Mouse (Mus musculus): ENCODE data around the gene Tmprss11a. TPM values are rescaled to one million over a fixed set of nuclear protein-coding genes. Genes with fewer than 3 reads are reported as not detected.

The Tmprss11a gene
- polyA plus RNA-seq, 1 experiment from 2014 or later: 2.2 TPM

DNA sequence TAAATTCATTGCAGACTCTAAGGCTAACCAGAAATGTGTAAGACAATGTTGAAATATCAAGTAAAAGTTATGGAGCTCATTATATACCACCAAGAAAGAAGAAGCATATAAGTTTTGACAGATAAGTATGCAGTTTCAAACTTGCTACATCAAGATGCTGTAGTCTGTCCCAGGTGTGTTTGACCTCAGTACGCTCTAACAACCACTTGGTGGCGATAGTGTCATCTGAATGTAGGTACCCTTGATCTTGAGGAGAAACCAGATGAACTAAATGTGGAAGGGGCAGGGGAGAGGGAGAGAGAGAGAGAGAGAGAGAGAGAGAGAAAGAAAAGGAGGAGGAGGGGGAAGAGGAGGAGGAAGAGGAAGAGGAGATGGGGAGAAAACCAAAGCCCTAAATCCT, 36.1 kb downstream of the Tmprss11a start:
- peak; percentile 64; the same call in 1 of the 2 replicates for ATAC-seq (ENCODE audit: low read depth)
- H3K4me1 ChIP-seq (ENCODE audit: control insufficient read depth, insufficient read depth, low read length): no peaks in the 10 kb centered on the region

DNA sequence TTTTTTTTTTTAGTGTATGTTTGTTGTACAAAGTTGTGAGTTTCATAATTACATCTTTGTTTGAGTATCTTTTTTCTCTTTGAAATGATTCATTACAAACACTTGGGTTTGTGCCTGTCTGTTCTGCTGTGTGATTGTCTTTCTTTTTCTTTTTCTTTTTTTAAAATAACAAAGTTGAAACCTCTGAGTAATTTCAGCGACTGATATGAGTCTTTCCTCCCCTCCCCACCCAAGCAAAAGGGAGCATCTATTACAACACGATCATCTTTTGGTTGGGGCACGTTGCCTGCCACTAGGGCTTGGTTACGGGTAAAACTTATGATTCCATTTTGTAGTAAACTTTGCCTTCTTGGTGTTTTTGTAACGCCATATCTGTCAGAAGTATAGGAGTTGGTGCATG, 37.7 kb downstream of the Tmprss11a start:
- Histone ChIP-seq H3K9ac (ENCODE audit: low read depth, low read length) (no peak overlapping the region), H3K9me3 (ENCODE audit: control insufficient read depth, low read length) (no peaks in the 10 kb centered on the region), H3K4me1 (ENCODE audit: control insufficient read depth, insufficient read depth, low read length) (no peaks in the 10 kb centered on the region), H3K27me3 (replicated peaks; ENCODE audit: control insufficient read depth, insufficient read depth, low read length) (no peaks in the 10 kb centered on the region), H3K27ac (replicated peaks; ENCODE audit: low read depth, low read length) (no peak overlapping the region), H3K36me3 (ENCODE audit: control insufficient read depth, insufficient read depth, low read length) (no peaks in the 10 kb centered on the region), H3K4me3 (ENCODE audit: low read depth, low read length) (no peak overlapping the region), H3K4me2 (ENCODE audit: low read depth, low read length) (no peak overlapping the region)
- ATAC-seq (ENCODE audit: low read depth): no peak
- DNase-seq (ENCODE audit: low spot score): no peak
- 59% methylated on average over 5 of the region's 5 CpGs for WGBS

More for the DNA sequence above, 36.1 kb downstream of the Tmprss11a start:
- no peak overlapping the region for H3K9ac ChIP-seq (ENCODE audit: low read depth, low read length)
- H3K27ac ChIP-seq (replicated peaks; ENCODE audit: low read depth, low read length): no peak overlapping the region
- H3K27me3 ChIP-seq (replicated peaks; ENCODE audit: control insufficient read depth, insufficient read depth, low read length): no peaks in the 10 kb centered on the region
- H3K4me2 ChIP-seq (ENCODE audit: low read depth, low read length): no peak overlapping the region
- peak; percentile 73 for DNase-seq (ENCODE audit: low spot score)
- H3K36me3 ChIP-seq (ENCODE audit: control insufficient read depth, insufficient read depth, low read length): no peaks in the 10 kb centered on the region
- H3K9me3 ChIP-seq (ENCODE audit: control insufficient read depth, low read length): no peaks in the 10 kb centered on the region
- no peak overlapping the region for H3K4me3 ChIP-seq (ENCODE audit: low read depth, low read length)
- WGBS: 1% methylated on average over 2 of the region's 2 CpGs

DNA sequence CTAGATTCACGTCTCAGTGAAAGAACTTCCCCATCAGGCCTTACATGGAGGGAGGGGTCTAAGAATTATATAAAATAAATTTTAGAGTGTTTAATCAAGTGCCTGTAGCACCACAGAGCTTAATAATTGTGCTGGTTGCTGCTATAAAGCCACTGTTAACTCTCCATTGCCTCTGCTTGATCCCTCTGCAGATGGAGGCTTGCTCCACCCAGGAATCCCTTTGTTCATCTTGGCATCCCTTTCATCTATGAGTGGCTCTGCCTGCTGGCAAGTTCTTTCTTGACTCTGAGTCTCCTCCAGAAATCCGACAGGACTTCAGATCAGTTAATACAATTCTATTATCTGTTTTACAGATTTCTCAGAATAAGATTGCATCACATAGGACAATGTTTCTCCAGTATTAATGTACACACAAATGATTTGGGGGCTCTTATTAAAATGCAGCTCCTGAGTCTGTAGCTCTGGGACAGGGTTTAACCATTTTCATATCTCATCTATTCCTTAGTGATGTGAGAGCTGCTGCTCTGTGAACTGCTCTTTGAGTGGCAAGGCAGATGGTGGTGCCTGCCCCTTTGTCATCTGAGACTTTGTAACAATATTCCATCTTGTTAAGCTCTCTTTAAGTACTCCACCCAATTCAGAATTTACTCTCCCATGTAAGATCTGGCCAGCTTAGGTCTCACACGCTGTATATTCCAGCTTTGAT, 47.3 kb downstream of the Tmprss11a start:
- Histone ChIP-seq H3K9ac (ENCODE audit: low read depth, low read length) (no peak overlapping the region), H3K9me3 (ENCODE audit: control insufficient read depth, low read length) (no peaks in the 10 kb centered on the region), H3K4me2 (ENCODE audit: low read depth, low read length) (no peak overlapping the region), H3K27me3 (replicated peaks; ENCODE audit: control insufficient read depth, insufficient read depth, low read length) (no peaks in the 10 kb centered on the region), H3K4me3 (ENCODE audit: low read depth, low read length) (no peak overlapping the region), H3K27ac (replicated peaks; ENCODE audit: low read depth, low read length) (no peak overlapping the region), H3K36me3 (ENCODE audit: control insufficient read depth, insufficient read depth, low read length) (no peaks in the 10 kb centered on the region), H3K4me1 (ENCODE audit: control insufficient read depth, insufficient read depth, low read length) (no peaks in the 10 kb centered on the region)
- WGBS: 37% methylated on average over 3 of the region's 3 CpGs
- ATAC-seq (ENCODE audit: low read depth): peak; percentile 60
- DNase-seq (ENCODE audit: low spot score): peak; percentile 47

DNA sequence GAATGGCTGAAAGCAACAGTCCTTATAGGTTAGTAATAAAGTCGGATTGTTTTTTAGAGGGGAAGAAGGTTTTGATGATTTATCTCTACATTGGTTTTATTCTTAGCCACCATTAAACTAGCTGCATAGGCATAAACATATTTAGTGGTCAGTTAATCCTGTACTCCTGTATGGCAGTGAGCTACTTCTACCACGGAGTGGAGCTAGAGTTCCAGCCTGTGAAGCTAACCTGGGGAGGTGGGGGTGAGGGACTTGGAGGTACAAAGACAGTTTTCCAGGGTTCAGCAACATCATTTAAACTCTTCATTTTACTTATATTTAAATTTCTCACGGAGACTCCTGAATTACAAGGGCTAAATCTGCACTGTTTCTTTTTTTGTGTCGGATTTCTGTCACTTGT, 49.3 kb downstream of the Tmprss11a start:
- WGBS: 20% methylated on average over 4 of the region's 4 CpGs
- Histone ChIP-seq H3K9ac (ENCODE audit: low read depth, low read length) (no peak overlapping the region), H3K9me3 (ENCODE audit: control insufficient read depth, low read length) (no peaks in the 10 kb centered on the region), H3K27ac (replicated peaks; ENCODE audit: low read depth, low read length) (no peak overlapping the region), H3K27me3 (replicated peaks; ENCODE audit: control insufficient read depth, insufficient read depth, low read length) (no peaks in the 10 kb centered on the region), H3K4me1 (ENCODE audit: control insufficient read depth, insufficient read depth, low read length) (no peaks in the 10 kb centered on the region), H3K4me3 (ENCODE audit: low read depth, low read length) (no peak overlapping the region), H3K36me3 (ENCODE audit: control insufficient read depth, insufficient read depth, low read length) (no peaks in the 10 kb centered on the region), H3K4me2 (ENCODE audit: low read depth, low read length) (no peak overlapping the region)
- DNase-seq (ENCODE audit: low spot score): peak; percentile 27
- no peak for ATAC-seq (ENCODE audit: low read depth)

DNA sequence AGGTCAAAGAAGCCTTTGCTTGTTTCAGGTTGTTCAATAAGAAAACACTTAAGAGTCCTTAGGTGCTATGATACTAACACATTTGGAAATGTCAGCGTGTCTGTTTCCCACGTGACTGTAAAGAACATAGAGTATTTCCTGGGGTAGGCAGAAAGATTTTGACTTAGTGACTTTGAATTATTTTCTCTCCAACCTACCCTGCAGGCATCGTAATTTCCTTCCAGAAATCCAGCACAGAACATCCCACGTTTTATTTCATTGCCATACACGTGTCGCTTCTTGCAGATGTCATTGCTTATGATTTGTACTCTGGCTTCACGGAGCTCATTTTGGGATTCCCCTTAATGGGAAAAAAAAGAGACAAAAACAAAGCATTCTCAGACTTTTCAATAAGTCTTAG, 54.5 kb downstream of the Tmprss11a start:
- ATAC-seq (ENCODE audit: low read depth) (no peak), DNase-seq (ENCODE audit: low spot score) (peak; percentile 5)
- 70% methylated on average over 7 of the region's 7 CpGs for WGBS
- no peak overlapping the region for H3K4me3 ChIP-seq (ENCODE audit: low read depth, low read length)
- no peak overlapping the region for H3K27ac ChIP-seq (replicated peaks; ENCODE audit: low read depth, low read length)
- H3K36me3 ChIP-seq (ENCODE audit: control insufficient read depth, insufficient read depth, low read length): no peaks in the 10 kb centered on the region
- no peaks in the 10 kb centered on the region for H3K4me1 ChIP-seq (ENCODE audit: control insufficient read depth, insufficient read depth, low read length)
- no peaks in the 10 kb centered on the region for H3K27me3 ChIP-seq (replicated peaks; ENCODE audit: control insufficient read depth, insufficient read depth, low read length)
- no peaks in the 10 kb centered on the region for H3K9me3 ChIP-seq (ENCODE audit: control insufficient read depth, low read length)
- no peak overlapping the region for H3K9ac ChIP-seq (ENCODE audit: low read depth, low read length)
- no peak overlapping the region for H3K4me2 ChIP-seq (ENCODE audit: low read depth, low read length)

DNA sequence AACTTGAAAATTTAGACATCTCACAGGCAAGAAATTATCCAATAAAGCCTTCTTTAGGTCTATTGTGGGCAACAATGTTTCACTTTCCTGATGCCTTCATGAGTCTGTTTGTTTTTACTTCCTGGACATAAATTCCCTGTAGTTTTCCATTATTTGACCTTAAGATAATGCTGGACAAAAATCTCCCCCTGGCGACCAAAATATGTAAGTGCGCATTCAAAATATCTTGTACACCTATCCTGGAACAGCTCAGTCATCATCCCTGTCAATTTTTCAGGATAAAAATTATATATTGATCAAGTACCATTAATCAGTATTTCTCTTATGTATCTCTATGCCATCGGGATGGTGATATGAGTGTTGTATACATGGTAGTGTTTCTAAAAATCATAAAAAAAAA, 58.0 kb downstream of the Tmprss11a start:
- no peak overlapping the region for H3K9ac ChIP-seq (ENCODE audit: low read depth, low read length)
- no peak overlapping the region for H3K4me3 ChIP-seq (ENCODE audit: low read depth, low read length)
- H3K9me3 ChIP-seq (ENCODE audit: control insufficient read depth, low read length): no peaks in the 10 kb centered on the region
- ATAC-seq (ENCODE audit: low read depth): no peak
- no peak overlapping the region for H3K4me2 ChIP-seq (ENCODE audit: low read depth, low read length)
- H3K27ac ChIP-seq (replicated peaks; ENCODE audit: low read depth, low read length): no peak overlapping the region
- no peaks in the 10 kb centered on the region for H3K27me3 ChIP-seq (replicated peaks; ENCODE audit: control insufficient read depth, insufficient read depth, low read length)
- WGBS: 22% methylated on average over 3 of the region's 3 CpGs
- H3K36me3 ChIP-seq (ENCODE audit: control insufficient read depth, insufficient read depth, low read length): no peaks in the 10 kb centered on the region
- no peaks in the 10 kb centered on the region for H3K4me1 ChIP-seq (ENCODE audit: control insufficient read depth, insufficient read depth, low read length)
- peak; percentile 31 for DNase-seq (ENCODE audit: low spot score)

DNA sequence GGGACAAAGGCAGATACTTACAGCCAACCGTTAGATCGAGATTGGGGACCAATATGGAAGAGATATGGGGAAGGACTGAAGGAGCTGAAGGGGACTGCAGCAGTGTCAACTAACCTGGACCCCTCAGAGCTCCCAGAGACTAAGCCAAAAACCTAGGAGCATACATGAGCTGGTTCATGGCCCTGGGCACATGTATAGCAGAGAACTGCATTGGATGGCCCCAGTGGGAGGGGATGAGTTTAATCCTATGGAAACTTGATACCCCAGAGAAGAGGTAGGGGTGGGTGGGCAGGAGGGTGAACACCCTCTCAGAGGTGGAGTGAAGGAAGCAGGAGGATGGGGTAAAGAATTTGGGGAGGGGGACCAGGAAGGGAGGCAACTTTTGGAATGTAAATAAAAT, 60.8 kb downstream of the Tmprss11a start:
- H3K36me3 ChIP-seq (ENCODE audit: control insufficient read depth, insufficient read depth, low read length): no peaks in the 10 kb centered on the region
- no peaks in the 10 kb centered on the region for H3K9me3 ChIP-seq (ENCODE audit: control insufficient read depth, low read length)
- DNase-seq (ENCODE audit: low spot score) (no peak), ATAC-seq (ENCODE audit: low read depth) (no peak)
- H3K9ac ChIP-seq (ENCODE audit: low read depth, low read length): no peak overlapping the region
- no peaks in the 10 kb centered on the region for H3K27me3 ChIP-seq (replicated peaks; ENCODE audit: control insufficient read depth, insufficient read depth, low read length)
- no peak overlapping the region for H3K4me3 ChIP-seq (ENCODE audit: low read depth, low read length)
- no peak overlapping the region for H3K4me2 ChIP-seq (ENCODE audit: low read depth, low read length)
- WGBS: 90% methylated on average over 2 of the region's 2 CpGs
- no peaks in the 10 kb centered on the region for H3K4me1 ChIP-seq (ENCODE audit: control insufficient read depth, insufficient read depth, low read length)
- no peak overlapping the region for H3K27ac ChIP-seq (replicated peaks; ENCODE audit: low read depth, low read length)

DNA sequence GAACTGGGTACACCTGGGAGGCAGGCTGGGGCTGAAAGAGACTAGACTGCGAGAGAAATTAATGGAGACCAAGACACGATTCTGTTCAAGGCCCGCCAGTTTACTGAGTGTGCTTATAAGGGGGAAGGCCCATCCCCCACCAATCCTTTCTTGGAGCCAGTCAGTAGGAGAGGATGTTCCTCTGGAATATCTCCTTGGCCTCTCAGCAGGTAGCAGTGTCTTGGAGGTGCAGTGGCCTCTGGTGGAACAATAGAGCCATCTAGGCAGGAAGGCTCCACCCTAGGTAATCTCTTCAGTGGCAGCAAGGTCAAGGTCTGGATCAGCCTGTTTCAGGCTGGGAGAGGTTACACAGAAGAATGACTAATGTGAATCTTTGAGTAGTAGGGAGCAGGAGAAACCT, 61.6 kb downstream of the Tmprss11a start:
- DNase-seq (ENCODE audit: low spot score) (no peak), ATAC-seq (ENCODE audit: low read depth) (no peak)
- no peaks in the 10 kb centered on the region for H3K36me3 ChIP-seq (ENCODE audit: control insufficient read depth, insufficient read depth, low read length)
- H3K4me3 ChIP-seq (ENCODE audit: low read depth, low read length): no peak overlapping the region
- WGBS: 80% methylated on average over 3 of the region's 3 CpGs
- H3K4me1 ChIP-seq (ENCODE audit: control insufficient read depth, insufficient read depth, low read length): no peaks in the 10 kb centered on the region
- H3K27ac ChIP-seq (replicated peaks; ENCODE audit: low read depth, low read length): no peak overlapping the region
- H3K4me2 ChIP-seq (ENCODE audit: low read depth, low read length): no peak overlapping the region
- H3K9me3 ChIP-seq (ENCODE audit: control insufficient read depth, low read length): no peaks in the 10 kb centered on the region
- no peak overlapping the region for H3K9ac ChIP-seq (ENCODE audit: low read depth, low read length)
- no peaks in the 10 kb centered on the region for H3K27me3 ChIP-seq (replicated peaks; ENCODE audit: control insufficient read depth, insufficient read depth, low read length)

DNA sequence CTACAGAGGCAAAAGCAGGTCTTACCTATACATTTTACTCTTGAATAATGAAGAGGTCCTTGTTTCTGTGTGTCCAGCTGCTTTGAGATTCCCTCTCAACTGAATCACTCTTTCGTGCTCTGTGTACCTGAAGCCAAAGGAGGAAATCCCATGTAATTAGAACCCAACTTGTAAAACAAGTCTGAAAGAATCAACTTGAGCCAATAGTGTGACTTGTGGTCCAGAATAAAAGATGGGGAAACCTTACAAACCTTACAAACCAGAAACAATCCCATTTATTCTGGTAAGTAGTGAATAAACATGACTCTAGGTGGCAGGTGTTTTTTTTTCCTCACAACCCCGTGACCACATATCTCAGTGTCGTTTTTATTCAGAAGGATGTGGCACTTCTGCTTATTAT, 95.5 kb downstream of the Tmprss11a start, which contains the start of gene Tmprss11d:
TSS of gene Tmprss11d (minus strand) at position 101 of the 400 bp plus-strand sequence.
- WGBS: 64% methylated on average over 3 of the region's 3 CpGs
- DNase-seq (ENCODE audit: low spot score) (no peak), ATAC-seq (ENCODE audit: low read depth) (no peak)
- Histone ChIP-seq H3K4me3 (ENCODE audit: low read depth, low read length) (no peak within 1 kb of the TSS), H3K27me3 (replicated peaks; ENCODE audit: control insufficient read depth, insufficient read depth, low read length) (no peaks in the 10 kb centered on the region), H3K9me3 (ENCODE audit: control insufficient read depth, low read length) (no peaks in the 10 kb centered on the region), H3K9ac (ENCODE audit: low read depth, low read length) (no peak within 1 kb of the TSS), H3K36me3 (ENCODE audit: control insufficient read depth, insufficient read depth, low read length) (no peaks in the 10 kb centered on the region), H3K4me1 (ENCODE audit: control insufficient read depth, insufficient read depth, low read length) (no peaks in the 10 kb centered on the region), H3K27ac (replicated peaks; ENCODE audit: low read depth, low read length) (no peak within 1 kb of the TSS), H3K4me2 (ENCODE audit: low read depth, low read length) (no peak within 1 kb of the TSS)

Data from embryonic facial prominence, embryonic 14.5 days (tissue).